Mouse (Mus musculus) thymus, postnatal 4 days (tissue): ENCODE data around the gene Gm5127.

Experiments
- DNase-seq: peaks from one replicate; pipeline ENCODE4 v3.0.0; 2021

Gm5127 gene

GRCm38 (mm10) chrX:106582886-106583285 lies at the start of gene Gm5127:
Gm5127 (plus strand) TSS chrX:106583186.
- no peak for DNase-seq

GRCm38 (mm10) chrX:106536359-106536758 lies 46.6 kb upstream of the Gm5127 start:
- DNase-seq: no peak

- DNase-seq: no peak
Observed at GRCm38 (mm10) chrX:106555457-106555856, 27.5 kb upstream of the Gm5127 start.

GRCm38 (mm10) chrX:106578966-106579365 lies 4.0 kb upstream of the Gm5127 start:
- DNase-seq: no peak

GRCm38 (mm10) chrX:106580410-106580809 lies 2.6 kb upstream of the Gm5127 start:
- DNase-seq: no peak

- no peak for DNase-seq
Observed at GRCm38 (mm10) chrX:106582197-106582596, 789 bp upstream of the Gm5127 start.

GRCm38 (mm10) chrX:106593914-106594313 lies 10.9 kb downstream of the Gm5127 start:
- no peak for DNase-seq

GRCm38 (mm10) chrX:106595904-106596303 lies 12.9 kb downstream of the Gm5127 start:
- no peak for DNase-seq

- peak; percentile 8 for DNase-seq
Observed at GRCm38 (mm10) chrX:106602574-106603258, 19.7 kb downstream of the Gm5127 start.

GRCm38 (mm10) chrX:106603386-106603785 lies 20.4 kb downstream of the Gm5127 start, which contains the start of gene Cysltr1:
Cysltr1 (minus strand) TSS chrX:106603679.
- DNase-seq: no peak

- DNase-seq: no peak
Observed at GRCm38 (mm10) chrX:106622512-106622911, 39.5 kb downstream of the Gm5127 start.

GRCm38 (mm10) chrX:106623667-106624066 lies 40.7 kb downstream of the Gm5127 start:
- no peak for DNase-seq

GRCm38 (mm10) chrX:106628514-106628913 lies 45.5 kb downstream of the Gm5127 start:
- DNase-seq: no peak

GRCm38 (mm10) chrX:106633543-106633942 lies 50.6 kb downstream of the Gm5127 start:
- no peak for DNase-seq

GRCm38 (mm10) chrX:106634799-106635541 lies 52.0 kb downstream of the Gm5127 start:
- DNase-seq: no peak

- no peak for DNase-seq
Observed at GRCm38 (mm10) chrX:106662101-106662500, 79.1 kb downstream of the Gm5127 start.

GRCm38 (mm10) chrX:106704590-106704989 lies 121.6 kb downstream of the Gm5127 start:
- no peak for DNase-seq

- no peak for DNase-seq
Observed at GRCm38 (mm10) chrX:106717160-106717559, 134.2 kb downstream of the Gm5127 start.

- no peak for DNase-seq
Observed at GRCm38 (mm10) chrX:106742241-106742640, 159.3 kb downstream of the Gm5127 start.

GRCm38 (mm10) chrX:106755272-106755671 lies 172.3 kb downstream of the Gm5127 start:
- no peak for DNase-seq
